Mouse (Mus musculus) hindbrain, embryonic 11.5 days (tissue): ENCODE results near the gene Hoxd3. TPM values are rescaled to one million over a fixed set of nuclear protein-coding genes. Genes with fewer than 3 reads are reported as not detected.
A peak's percentile ranks its signal among the peaks of the same experiment; 100 is the strongest.

ENCODE experiments used
- ATAC-seq: fragments of 200-750 bp; cut with Nextera tagmentation; 2 replicates; pipeline ENCODE4 v1.8.0; 2017; ENCODE audit warnings: mild to moderate bottlenecking, moderate TSS enrichment, moderate library complexity; ENCODE audit not compliant: low FRiP score
- DNase-seq: peaks from one replicate; pipeline ENCODE4 v3.0.0-alpha.2; 2015; ENCODE audit warnings: low spot score
- H3K27ac ChIP-seq: fragments of 300-500 bp; sonication (generic); 2 replicates; pipeline ENCODE4 v1.5.1; 2014; ENCODE audit warnings: mild to moderate bottlenecking, low read depth, low read length
- H3K27me3 ChIP-seq: fragments of 300-500 bp; sonication (generic); 2 replicates; pipeline ENCODE4 v1.6.1; 2014; ENCODE audit warnings: mild to moderate bottlenecking, low read length, moderate library complexity, mixed read lengths; ENCODE audit not compliant: control insufficient read depth, insufficient read depth
- H3K36me3 ChIP-seq: fragments of 300-500 bp; sonication (generic); 2 replicates; pipeline ENCODE4 v1.6.1; 2014; ENCODE audit warnings: mild to moderate bottlenecking, low read length, moderate library complexity, mixed read lengths; ENCODE audit not compliant: control insufficient read depth, insufficient read depth
- H3K4me1 ChIP-seq: fragments of 300-500 bp; sonication (generic); replicated peaks from 2 replicates; pipeline ENCODE4 v1.6.1; 2014; ENCODE audit warnings: low read length, mixed read lengths; ENCODE audit not compliant: control insufficient read depth, insufficient read depth
- H3K4me2 ChIP-seq: fragments of 300-500 bp; sonication (generic); replicated peaks from 2 replicates; pipeline ENCODE4 v1.6.1; 2014; ENCODE audit warnings: mild to moderate bottlenecking, low read depth, low read length
- H3K4me3 ChIP-seq: fragments of 300-500 bp; sonication (generic); 2 replicates; pipeline ENCODE4 v1.5.1; 2014; ENCODE audit warnings: low read depth, low read length
- H3K9ac ChIP-seq: fragments of 300-500 bp; sonication (generic); 2 replicates; pipeline ENCODE4 v1.6.1; 2014; ENCODE audit warnings: low read depth, low read length
- H3K9me3 ChIP-seq: fragments of 300-500 bp; sonication (generic); 2 replicates; pipeline ENCODE4 v1.6.1; 2016; ENCODE audit warnings: low read length; ENCODE audit not compliant: control insufficient read depth
- WGBS: fragments of 180-500 bp; shearing (Covaris S2); extraction: QIAGEN DNeasy Blood & Tissue Kit; methylation state at CpG from one replicate; pipeline ENCODE4 v1.1.7; 2014; 5-methylcytosine and 5-hydroxymethylcytosine counted together
- polyA plus RNA-seq: library from polyadenylated mRNA; unstranded; fragments of >200 nt; fragmentation: Nextera tagmentation; extraction: Ambion mirVana; gene quantifications from 2 replicates; pipeline ENCODE4 v1.2.1, GENCODE M21; 2014

The Hoxd3 gene
- polyA plus RNA-seq, 1 experiment from 2014 or later: 58.0 TPM

DNA sequence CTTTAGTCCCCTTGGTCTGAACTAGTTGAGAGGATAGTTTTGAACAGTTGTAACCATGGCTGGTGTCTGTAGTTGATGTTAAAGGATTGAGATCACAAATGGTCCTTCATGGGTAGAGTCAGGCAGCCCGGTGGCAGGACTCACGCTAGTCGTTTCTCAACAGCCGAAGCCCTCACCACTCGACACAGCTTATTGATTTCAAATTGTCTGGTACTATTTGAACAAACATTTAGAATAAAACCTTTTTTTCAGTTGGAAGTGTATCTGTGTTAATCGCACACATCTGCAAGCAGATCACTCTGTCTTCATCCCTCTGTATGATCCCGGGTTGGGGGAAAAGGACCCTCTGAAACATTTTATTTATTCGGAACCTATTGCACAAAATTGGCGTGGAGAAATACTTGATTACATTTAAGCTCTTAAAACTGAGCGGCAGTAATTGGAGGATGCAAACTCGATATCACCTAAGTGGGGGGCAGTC is 36.0 kb downstream of the Hoxd3 start:
- Histone ChIP-seq H3K4me2 (peak overlapping the region; percentile 64), H3K4me1 (peaks cover 2% of the 10 kb centered on the region; the same call in 1 of the 2 replicates), H3K4me3 (peak overlapping the region; percentile 55), H3K27me3 (peaks cover 76% of the 10 kb centered on the region), H3K36me3 (no peaks in the 10 kb centered on the region), H3K9me3 (no peaks in the 10 kb centered on the region), H3K27ac (peak overlapping the region; percentile 93), H3K9ac (peak overlapping the region; percentile 85)
- DNase-seq: peak; percentile 65
- WGBS: 3% methylated on average over 11 of the region's 11 CpGs
- no peak for ATAC-seq

DNA sequence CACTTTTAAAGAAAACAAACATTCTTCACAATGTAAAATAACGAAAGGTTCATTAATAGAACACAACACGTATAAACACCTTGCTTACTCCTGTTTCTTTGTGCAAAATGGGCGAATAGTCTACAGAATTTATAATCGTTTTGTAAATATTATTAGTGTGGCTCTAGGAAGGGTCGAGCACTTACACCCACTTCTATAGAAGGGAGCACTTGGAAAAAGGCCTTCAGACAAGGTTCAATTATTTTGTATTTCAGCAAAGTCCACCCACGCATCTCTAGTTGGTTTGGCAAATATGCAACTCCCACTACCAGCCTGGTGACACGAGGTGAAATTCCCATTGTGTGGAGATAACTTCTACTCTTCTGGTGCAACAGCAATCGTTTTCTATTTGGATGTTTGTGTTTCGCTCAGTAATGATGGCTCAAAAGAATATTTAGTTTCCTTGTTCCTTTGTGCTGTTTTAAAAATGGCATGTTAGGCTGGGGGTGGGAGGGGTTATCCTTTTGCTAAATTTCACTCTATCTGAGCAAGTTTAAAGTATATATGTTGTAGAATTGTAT is 36.8 kb downstream of the Hoxd3 start:
- ATAC-seq (no peak), DNase-seq (peak; percentile 62)
- Histone ChIP-seq H3K27me3 (peaks cover 77% of the 10 kb centered on the region), H3K9me3 (no peaks in the 10 kb centered on the region), H3K4me2 (peak overlapping the region; percentile 64), H3K9ac (peak overlapping the region; percentile 85), H3K36me3 (no peaks in the 10 kb centered on the region), H3K4me3 (peak overlapping the region; percentile 55), H3K27ac (peak overlapping the region; percentile 93), H3K4me1 (peaks cover 7% of the 10 kb centered on the region)
- WGBS: 1% methylated on average over 9 of the region's 9 CpGs

DNA sequence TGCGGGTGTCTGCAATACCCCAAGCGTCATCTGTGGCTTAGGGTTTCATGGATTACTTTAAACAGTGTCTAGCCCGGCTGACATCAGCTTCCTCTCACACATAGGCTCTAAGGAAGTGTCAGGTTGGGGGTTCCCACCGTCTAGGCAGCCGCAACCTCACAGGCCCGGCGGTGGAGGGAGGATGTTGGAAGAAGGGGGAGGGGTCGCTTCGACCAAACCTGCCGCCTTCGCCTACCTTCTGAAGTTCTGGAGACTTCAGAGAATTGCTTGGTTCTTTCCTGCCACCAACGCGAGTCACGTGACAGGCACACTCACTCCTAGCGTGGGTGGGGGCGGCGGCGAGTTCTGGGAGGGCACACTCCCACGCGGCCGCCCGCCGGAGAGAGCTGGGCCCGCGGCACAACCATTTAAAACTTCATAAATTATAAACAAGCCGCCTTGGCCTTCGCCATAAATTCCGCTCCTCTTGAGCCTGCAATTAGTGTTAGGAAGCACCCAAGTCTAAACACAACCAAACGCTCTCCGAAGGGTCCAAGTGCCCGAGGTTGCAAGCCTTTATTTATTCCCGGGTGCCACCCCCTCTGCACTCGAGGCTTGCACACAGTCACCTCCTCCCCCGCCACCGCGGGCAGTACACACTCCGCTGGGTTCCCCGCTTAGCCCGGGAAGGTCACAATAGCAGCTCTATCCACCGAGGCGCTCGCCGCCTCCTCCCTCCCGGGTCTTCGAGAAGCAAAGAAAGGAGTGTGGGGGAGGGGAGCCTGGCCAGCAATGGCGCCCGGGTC is 37.8 kb downstream of the Hoxd3 start:
- Histone ChIP-seq H3K4me3 (peak overlapping the region; percentile 55), H3K27ac (peak overlapping the region; percentile 93), H3K27me3 (peaks cover 69% of the 10 kb centered on the region), H3K4me2 (peak overlapping the region; percentile 64), H3K36me3 (no peaks in the 10 kb centered on the region), H3K4me1 (peaks cover 7% of the 10 kb centered on the region), H3K9ac (peak overlapping the region; percentile 85), H3K9me3 (no peaks in the 10 kb centered on the region)
- ATAC-seq (peak; percentile 82), DNase-seq (peak; percentile 88)
- WGBS: under 1% methylated on average over 46 of the region's 47 CpGs

DNA sequence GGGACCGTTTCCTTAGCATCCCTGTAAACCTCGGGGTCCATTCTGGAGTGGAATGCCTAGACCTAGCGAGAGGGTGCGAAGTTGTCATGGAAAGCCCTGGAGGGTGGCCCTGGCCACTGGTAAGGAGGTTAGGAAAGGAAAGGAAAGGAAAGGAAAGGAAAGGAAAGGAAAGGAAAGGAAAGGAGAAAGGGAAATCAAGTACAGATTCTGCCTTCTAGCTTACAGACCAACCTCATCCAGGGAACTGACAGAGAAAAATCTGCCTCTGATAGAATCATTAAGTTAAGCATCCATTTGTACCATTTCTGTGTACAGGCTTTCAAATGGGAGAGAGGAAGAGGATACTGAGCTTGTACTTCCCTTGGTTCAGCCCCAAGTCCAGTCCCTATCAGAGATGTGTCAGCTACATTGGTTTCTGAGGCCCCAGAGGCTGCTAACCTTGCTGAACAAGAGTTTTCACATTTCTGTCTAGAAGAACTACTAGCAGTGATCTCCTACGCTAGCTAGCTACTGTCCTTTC is 39.1 kb downstream of the Hoxd3 start:
- DNase-seq (peak; percentile 46), ATAC-seq (no peak)
- H3K9ac ChIP-seq: peak overlapping the region; percentile 85
- H3K27ac ChIP-seq: peak overlapping the region; percentile 93
- no peaks in the 10 kb centered on the region for H3K36me3 ChIP-seq
- H3K4me2 ChIP-seq: peak overlapping the region; percentile 64
- 22% methylated on average over 5 of the region's 5 CpGs for WGBS
- peaks cover 7% of the 10 kb centered on the region for H3K4me1 ChIP-seq
- H3K9me3 ChIP-seq: no peaks in the 10 kb centered on the region
- H3K27me3 ChIP-seq: peaks cover 63% of the 10 kb centered on the region
- no peak overlapping the region for H3K4me3 ChIP-seq

DNA sequence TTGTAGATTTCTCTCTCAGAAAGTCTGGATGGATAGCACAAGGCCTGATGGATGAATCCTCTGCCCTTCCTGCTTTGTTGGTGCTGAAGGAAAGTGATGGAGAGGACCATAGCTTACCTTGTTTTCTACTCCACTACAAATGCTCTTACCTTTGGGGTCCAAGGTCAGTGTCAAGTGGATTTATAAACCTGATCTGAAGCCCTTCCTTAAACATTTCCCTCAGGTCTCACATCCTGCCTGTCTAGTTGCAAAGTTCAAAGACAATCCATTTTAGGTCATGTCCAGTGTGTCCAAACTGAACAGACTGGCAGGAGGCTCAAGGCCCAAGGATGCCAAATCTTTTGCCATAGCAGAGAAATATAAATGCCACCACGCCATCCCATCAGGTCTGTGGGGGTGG is 40.1 kb downstream of the Hoxd3 start:
- ATAC-seq: no peak
- peak overlapping the region; percentile 93; the same call in 1 of the 2 replicates for H3K27ac ChIP-seq
- no peaks in the 10 kb centered on the region for H3K36me3 ChIP-seq
- DNase-seq: peak; percentile 33
- no peak overlapping the region for H3K4me3 ChIP-seq
- no peak overlapping the region for H3K4me2 ChIP-seq
- peaks cover 7% of the 10 kb centered on the region for H3K4me1 ChIP-seq
- H3K27me3 ChIP-seq: peaks cover 52% of the 10 kb centered on the region
- H3K9me3 ChIP-seq: no peaks in the 10 kb centered on the region
- 41% methylated on average over 1 of the region's 1 CpGs for WGBS
- H3K9ac ChIP-seq: peak overlapping the region; percentile 58; the same call in 1 of the 2 replicates

DNA sequence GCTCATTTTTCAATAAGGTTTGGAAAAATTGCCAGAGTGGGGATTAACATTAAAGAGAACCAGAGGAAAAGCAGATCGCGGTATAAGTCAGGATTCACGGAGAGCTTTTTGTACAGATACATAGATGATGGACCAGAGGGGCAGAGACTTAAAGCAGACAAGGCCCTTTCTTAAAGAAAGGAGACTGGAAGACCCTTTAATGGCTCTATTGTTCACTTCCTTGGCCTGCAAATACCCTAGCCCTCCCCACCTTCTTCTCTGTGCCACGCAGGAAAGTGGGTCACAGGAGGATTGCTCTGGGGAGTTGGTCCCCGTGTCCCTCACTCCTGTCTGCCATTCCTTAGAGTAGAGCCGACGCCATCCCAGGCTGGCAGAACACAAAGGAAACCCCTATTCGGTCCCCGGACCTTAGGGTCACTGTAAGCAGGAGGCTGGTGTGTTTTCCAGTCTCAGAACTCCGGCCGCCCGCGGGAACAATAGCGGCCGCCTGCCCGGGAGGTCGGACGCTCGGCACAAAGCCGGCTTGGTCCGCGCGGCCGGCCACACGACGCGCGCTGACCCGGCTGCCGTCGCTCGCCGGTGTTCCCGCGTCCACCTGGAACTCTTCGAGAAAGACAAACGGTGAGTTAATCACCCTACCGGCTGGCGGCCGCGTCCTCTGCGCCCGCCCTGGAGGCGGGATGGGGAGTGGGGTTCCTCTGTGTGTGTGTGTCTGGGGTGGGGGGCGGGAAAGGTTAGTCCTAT is 40.9 kb downstream of the Hoxd3 start:
- ATAC-seq (peak; percentile 75), DNase-seq (peak; percentile 75)
- H3K27ac ChIP-seq: peak overlapping the region; percentile 93
- peak overlapping the region; percentile 54 for H3K4me2 ChIP-seq
- no peaks in the 10 kb centered on the region for H3K36me3 ChIP-seq
- H3K4me3 ChIP-seq: peak overlapping the region; percentile 23
- WGBS: 1% methylated on average over 44 of the region's 45 CpGs
- peaks cover 46% of the 10 kb centered on the region for H3K27me3 ChIP-seq
- peak overlapping the region; percentile 58 for H3K9ac ChIP-seq
- no peaks in the 10 kb centered on the region for H3K9me3 ChIP-seq
- peaks cover 7% of the 10 kb centered on the region for H3K4me1 ChIP-seq

DNA sequence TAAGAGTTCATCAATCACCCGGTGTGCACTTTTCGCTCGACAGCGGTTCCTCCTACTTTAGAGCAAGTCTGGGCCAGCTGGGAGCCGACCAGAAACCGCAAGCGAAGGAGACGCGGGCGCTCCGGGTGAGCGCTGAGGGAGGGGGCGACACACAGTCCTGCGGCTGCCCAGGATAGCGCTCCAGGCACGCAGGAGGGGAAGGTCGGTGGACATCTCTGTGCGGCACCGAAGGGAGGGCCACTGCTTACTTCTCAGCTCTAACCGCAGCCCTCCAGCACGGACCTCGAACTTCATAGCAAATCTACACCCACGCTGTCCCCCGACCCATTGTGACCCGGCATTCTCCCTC is 41.4 kb downstream of the Hoxd3 start:
- H3K9ac ChIP-seq: peak overlapping the region; percentile 58
- H3K4me2 ChIP-seq: peak overlapping the region; percentile 54
- ATAC-seq (no peak; the same call in 1 of the 2 replicates), DNase-seq (no peak)
- peak overlapping the region; percentile 23 for H3K4me3 ChIP-seq
- H3K27me3 ChIP-seq: peaks cover 46% of the 10 kb centered on the region
- no peaks in the 10 kb centered on the region for H3K9me3 ChIP-seq
- H3K36me3 ChIP-seq: no peaks in the 10 kb centered on the region
- peak overlapping the region; percentile 93 for H3K27ac ChIP-seq
- WGBS: under 1% methylated on average over 25 of the region's 25 CpGs
- H3K4me1 ChIP-seq: peaks cover 7% of the 10 kb centered on the region

DNA sequence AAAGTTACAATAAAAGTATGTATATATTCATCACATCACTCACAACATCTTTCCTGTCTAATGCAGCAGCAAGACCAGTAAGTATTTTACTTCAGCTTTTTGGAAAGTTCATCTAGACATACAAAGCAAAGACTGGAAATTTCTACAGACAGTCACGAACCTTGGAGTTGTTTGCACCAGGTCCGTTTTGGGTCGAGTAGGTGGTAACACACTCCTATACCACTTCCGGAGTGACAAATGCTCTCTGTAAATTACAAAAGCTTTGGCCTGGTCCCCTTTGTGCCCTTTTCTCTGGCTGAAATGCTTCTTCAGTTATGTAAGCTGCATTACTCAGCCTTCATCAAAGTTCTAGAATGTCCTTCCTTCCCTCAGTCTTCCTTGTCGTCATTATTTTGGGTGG is 42.0 kb downstream of the Hoxd3 start:
- 19% methylated on average over 5 of the region's 5 CpGs for WGBS

More for the DNA sequence above, 42.0 kb downstream of the Hoxd3 start:
- no peak for DNase-seq
- Histone ChIP-seq H3K4me3 (no peak overlapping the region), H3K9me3 (no peaks in the 10 kb centered on the region), H3K4me1 (peaks cover 7% of the 10 kb centered on the region), H3K27ac (no peak overlapping the region), H3K4me2 (no peak overlapping the region), H3K27me3 (peaks cover 45% of the 10 kb centered on the region), H3K36me3 (no peaks in the 10 kb centered on the region), H3K9ac (no peak overlapping the region; the same call in 1 of the 2 replicates)
- ATAC-seq: no peak
